Mouse (Mus musculus): ENCODE data around the gene Cmas. TPM values are rescaled to one million over a fixed set of nuclear protein-coding genes. Genes with fewer than 3 reads are reported as not detected.

Cmas gene
- polyA plus RNA-seq, 2 experiments, result 54.5 to 88.7 TPM

GRCm38 (mm10) chr6:142732567-142733290 lies 23.8 kb upstream of the Cmas start:
- Histone ChIP-seq H3K4me2 (replicated peaks; ENCODE audit: low read depth, low read length, severe bottlenecking) (no peak overlapping the region), H3K36me3 (ENCODE audit: control insufficient read depth, insufficient read depth, low read length) (no peaks in the 10 kb centered on the region), H3K4me3 (replicated peaks; ENCODE audit: low read length) (no peak overlapping the region), H3K27ac (replicated peaks; ENCODE audit: low read depth, low read length) (no peak overlapping the region), H3K9me3 (ENCODE audit: control insufficient read depth, low read length) (no peaks in the 10 kb centered on the region), H3K27me3 (ENCODE audit: control insufficient read depth, insufficient read depth, low read length) (no peaks in the 10 kb centered on the region), H3K9ac (ENCODE audit: low read depth, low read length, severe bottlenecking) (no peak overlapping the region), H3K4me1 (ENCODE audit: control insufficient read depth, insufficient read depth, low read length) (no peaks in the 10 kb centered on the region)
- ATAC-seq (ENCODE audit: low FRiP score, low read depth) (peak; percentile 44; the same call in 1 of the 2 replicates), DNase-seq (ENCODE audit: low spot score) (no peak)
- TF ChIP-seq POLR2A (IDR thresholded peaks at IDR 0.05; ENCODE audit: borderline replicate concordance, extremely low read depth, insufficient read depth, insufficient read length), result no peak
- WGBS, result 62% methylated on average over 14 of the region's 14 CpGs

DNA sequence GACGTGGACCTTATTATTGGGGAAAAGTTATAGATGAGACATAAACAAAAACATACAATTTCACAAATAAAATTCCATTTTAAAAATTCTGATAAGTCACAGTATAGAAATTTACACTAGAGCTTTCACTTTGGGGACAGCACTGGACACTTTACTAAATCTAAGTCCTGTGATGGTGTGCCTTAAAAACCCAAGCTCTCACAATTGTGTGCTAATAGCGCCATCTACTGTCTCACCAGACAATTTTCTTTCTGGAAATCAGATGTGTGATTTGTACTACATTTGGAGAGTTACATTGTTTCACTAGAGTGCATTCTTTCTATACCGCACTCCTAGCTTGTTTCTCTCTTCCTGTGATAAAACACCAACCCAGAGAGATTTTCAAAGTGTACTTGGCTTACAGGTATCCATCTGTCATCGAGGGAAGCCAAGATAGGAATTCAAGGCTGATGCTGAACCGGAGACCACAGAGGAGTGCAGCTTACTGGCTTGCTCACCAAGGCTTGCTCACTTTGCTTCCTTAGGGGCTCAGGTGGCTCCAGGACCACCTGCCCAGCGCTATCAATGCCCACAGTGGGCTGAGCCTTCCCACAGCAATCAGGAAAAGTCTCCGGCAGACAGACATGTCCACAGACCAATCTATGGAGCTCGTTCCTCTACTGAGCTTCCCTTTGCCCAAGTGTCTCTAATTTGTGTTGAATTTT lies 21.0 kb upstream of the Cmas start:
- no peak for TF ChIP-seq POLR2A (IDR thresholded peaks at IDR 0.05; ENCODE audit: borderline replicate concordance, extremely low read depth, insufficient read depth, insufficient read length)
- H3K4me3 ChIP-seq (replicated peaks; ENCODE audit: low read length), result no peak overlapping the region
- DNase-seq (ENCODE audit: low spot score) (peak; percentile 78), ATAC-seq (ENCODE audit: low FRiP score, low read depth) (peak; percentile 45; the same call in 1 of the 2 replicates)
- no peak overlapping the region for H3K4me2 ChIP-seq (replicated peaks; ENCODE audit: low read depth, low read length, severe bottlenecking)
- no peaks in the 10 kb centered on the region for H3K36me3 ChIP-seq (ENCODE audit: control insufficient read depth, insufficient read depth, low read length)
- WGBS, result 48% methylated on average over 8 of the region's 8 CpGs
- no peaks in the 10 kb centered on the region for H3K27me3 ChIP-seq (ENCODE audit: control insufficient read depth, insufficient read depth, low read length)
- H3K4me1 ChIP-seq (ENCODE audit: control insufficient read depth, insufficient read depth, low read length), result no peaks in the 10 kb centered on the region
- no peak overlapping the region for H3K9ac ChIP-seq (ENCODE audit: low read depth, low read length, severe bottlenecking)
- no peaks in the 10 kb centered on the region for H3K9me3 ChIP-seq (ENCODE audit: control insufficient read depth, low read length)
- H3K27ac ChIP-seq (replicated peaks; ENCODE audit: low read depth, low read length), result no peak overlapping the region

- H3K27ac ChIP-seq (replicated peaks; ENCODE audit: low read depth, low read length), result no peak overlapping the region
- no peaks in the 10 kb centered on the region for H3K4me1 ChIP-seq (ENCODE audit: control insufficient read depth, insufficient read depth, low read length)
- 94% methylated on average over 2 of the region's 2 CpGs for WGBS
- H3K9ac ChIP-seq (ENCODE audit: low read depth, low read length, severe bottlenecking), result no peak overlapping the region
- no peaks in the 10 kb centered on the region for H3K36me3 ChIP-seq (ENCODE audit: control insufficient read depth, insufficient read depth, low read length)
- TF ChIP-seq POLR2A (IDR thresholded peaks at IDR 0.05; ENCODE audit: borderline replicate concordance, extremely low read depth, insufficient read depth, insufficient read length), result no peak
- DNase-seq (ENCODE audit: low spot score) (no peak), ATAC-seq (ENCODE audit: low FRiP score, low read depth) (no peak)
- no peak overlapping the region for H3K4me2 ChIP-seq (replicated peaks; ENCODE audit: low read depth, low read length, severe bottlenecking)
- H3K4me3 ChIP-seq (replicated peaks; ENCODE audit: low read length), result no peak overlapping the region
- no peaks in the 10 kb centered on the region for H3K9me3 ChIP-seq (ENCODE audit: control insufficient read depth, low read length)
- H3K27me3 ChIP-seq (ENCODE audit: control insufficient read depth, insufficient read depth, low read length), result no peaks in the 10 kb centered on the region
Observed at GRCm38 (mm10) chr6:142738225-142738624, 18.3 kb upstream of the Cmas start.

DNA sequence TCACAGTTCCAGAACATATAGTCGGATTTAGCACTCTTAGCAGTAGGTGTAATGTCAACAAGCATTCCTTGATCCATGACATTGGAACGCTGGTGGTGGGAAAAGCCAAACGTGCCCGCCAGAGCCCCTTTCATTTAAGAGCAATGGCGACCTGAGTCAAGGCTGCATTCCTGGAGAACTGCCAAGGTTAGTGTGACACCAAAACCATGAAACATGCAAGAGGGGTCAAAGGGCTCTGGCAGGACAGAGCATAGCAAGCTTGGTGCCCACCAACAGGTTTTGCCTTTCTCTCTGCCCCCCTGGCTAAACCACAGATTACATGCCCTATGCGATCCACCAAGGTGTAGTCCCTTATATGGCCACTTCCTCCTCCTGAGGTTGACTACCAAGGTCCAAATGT lies 17.8 kb upstream of the Cmas start:
- no peak overlapping the region for H3K4me2 ChIP-seq (replicated peaks; ENCODE audit: low read depth, low read length, severe bottlenecking)
- no peak for ATAC-seq (ENCODE audit: low FRiP score, low read depth)
- no peak overlapping the region for H3K4me3 ChIP-seq (replicated peaks; ENCODE audit: low read length)
- H3K9me3 ChIP-seq (ENCODE audit: control insufficient read depth, low read length), result no peaks in the 10 kb centered on the region
- TF ChIP-seq POLR2A (IDR thresholded peaks at IDR 0.05; ENCODE audit: borderline replicate concordance, extremely low read depth, insufficient read depth, insufficient read length), result no peak
- H3K27ac ChIP-seq (replicated peaks; ENCODE audit: low read depth, low read length), result no peak overlapping the region
- no peaks in the 10 kb centered on the region for H3K36me3 ChIP-seq (ENCODE audit: control insufficient read depth, insufficient read depth, low read length)
- 78% methylated on average over 6 of the region's 6 CpGs for WGBS
- no peaks in the 10 kb centered on the region for H3K4me1 ChIP-seq (ENCODE audit: control insufficient read depth, insufficient read depth, low read length)
- H3K27me3 ChIP-seq (ENCODE audit: control insufficient read depth, insufficient read depth, low read length), result no peaks in the 10 kb centered on the region
- no peak overlapping the region for H3K9ac ChIP-seq (ENCODE audit: low read depth, low read length, severe bottlenecking)
- no peak for DNase-seq (ENCODE audit: low spot score)

GRCm38 (mm10) chr6:142741763-142742162 lies 14.7 kb upstream of the Cmas start:
- ATAC-seq (ENCODE audit: low FRiP score, low read depth) (no peak), DNase-seq (ENCODE audit: low spot score) (no peak)
- 83% methylated on average over 6 of the region's 6 CpGs for WGBS
- Histone ChIP-seq H3K9me3 (ENCODE audit: control insufficient read depth, low read length) (no peaks in the 10 kb centered on the region), H3K27me3 (ENCODE audit: control insufficient read depth, insufficient read depth, low read length) (no peaks in the 10 kb centered on the region), H3K27ac (replicated peaks; ENCODE audit: low read depth, low read length) (no peak overlapping the region), H3K4me3 (replicated peaks; ENCODE audit: low read length) (no peak overlapping the region), H3K4me2 (replicated peaks; ENCODE audit: low read depth, low read length, severe bottlenecking) (no peak overlapping the region), H3K4me1 (ENCODE audit: control insufficient read depth, insufficient read depth, low read length) (no peaks in the 10 kb centered on the region), H3K9ac (ENCODE audit: low read depth, low read length, severe bottlenecking) (no peak overlapping the region), H3K36me3 (ENCODE audit: control insufficient read depth, insufficient read depth, low read length) (no peaks in the 10 kb centered on the region)
- TF ChIP-seq POLR2A (IDR thresholded peaks at IDR 0.05; ENCODE audit: borderline replicate concordance, extremely low read depth, insufficient read depth, insufficient read length), result no peak

All from limb, embryonic 14.5 days (tissue).